ENCODE assay signal across 8 mouse cellular contexts in the genomic region with DNA sequence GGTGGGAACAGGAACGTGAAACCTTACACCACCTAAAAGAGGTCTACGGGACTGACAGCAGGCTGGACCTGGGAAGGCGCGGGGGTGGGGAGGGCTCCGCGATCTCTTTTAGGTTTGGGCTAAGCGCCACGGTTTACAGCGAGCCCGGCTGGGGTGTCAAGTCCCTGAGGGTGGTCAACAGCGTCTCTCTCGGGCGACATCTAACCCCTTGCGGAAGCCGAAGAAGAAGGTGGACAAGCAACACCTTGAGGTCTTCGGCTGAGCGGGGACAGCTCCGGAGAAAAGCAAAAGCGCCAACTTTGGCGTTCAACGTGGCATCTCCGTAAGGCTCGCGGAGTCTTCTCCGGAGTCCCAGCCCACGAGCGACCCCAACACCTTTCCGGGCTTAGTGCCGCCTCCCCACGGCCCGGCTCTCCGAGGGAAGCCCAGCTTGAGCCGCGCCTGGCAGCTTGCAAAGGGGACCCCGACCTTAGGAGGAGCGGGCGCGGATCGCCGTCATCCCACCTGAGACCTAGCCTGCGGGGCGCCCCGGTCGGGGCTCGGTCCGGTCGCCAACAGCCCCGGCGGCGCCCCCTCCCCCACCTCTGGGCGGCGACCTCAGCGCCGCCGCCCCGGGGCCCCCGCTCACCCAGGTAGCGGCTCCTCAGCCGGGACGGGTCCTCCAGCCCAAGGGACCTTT. TPM values are rescaled to one million over a fixed set of nuclear protein-coding genes. Genes with fewer than 3 reads are reported as not detected.
A peak's percentile ranks its signal among the peaks of the same experiment; 100 is the strongest.
DNase-seq lines count a peak whose midpoint lies in the region; ATAC-seq and TF ChIP-seq lines count a peak whose summit lies in the region.

No protein-coding gene starts in this region.

- peak overlapping the region; percentile 58 for H3K9ac ChIP-seq in forebrain, embryonic 11.5 days (ENCODE audit: low read length)
- peak overlapping the region; percentile 81 for H3K9ac ChIP-seq in neural tube, embryonic 15.5 days (replicated peaks)

- peaks cover 13% of the 10 kb centered on the region for H3K4me1 ChIP-seq in E14TG2a.4 (replicated peaks; ENCODE audit: low read depth, low read length)
- H3K4me1 ChIP-seq in forebrain, embryonic 11.5 days (replicated peaks; ENCODE audit: control insufficient read depth, insufficient read depth, low read length), result peaks cover 2% of the 10 kb centered on the region; the same call in 1 of the 2 replicates
- peaks cover 20% of the 10 kb centered on the region for H3K4me1 ChIP-seq in neural tube, embryonic 15.5 days

- intact Hi-C loops in heart, postnatal 10 days (cut with DNase I), result loop anchor here (5.0 to 10.0 kb wide), 5 partner anchors 128 to 545 kb away; a partner anchor contains a TSS

- no peaks in the 10 kb centered on the region for H3K36me3 ChIP-seq in E14TG2a.4 (ENCODE audit: insufficient read depth, low read length)
- H3K36me3 ChIP-seq in forebrain, embryonic 11.5 days (ENCODE audit: control insufficient read depth, insufficient read depth, low read length), result no peaks in the 10 kb centered on the region
- no peaks in the 10 kb centered on the region for H3K36me3 ChIP-seq in neural tube, embryonic 15.5 days

- WGBS in forebrain, embryonic 11.5 days, result under 1% methylated on average over 57 of the region's 60 CpGs
- under 1% methylated on average over 56 of the region's 60 CpGs for WGBS in neural tube, embryonic 15.5 days

- peak overlapping the region; percentile 5; the same call in 1 of the 2 replicates for H3K27ac ChIP-seq in forebrain, embryonic 11.5 days (ENCODE audit: low read depth, low read length)
- peak overlapping the region; percentile 96 for H3K27ac ChIP-seq in neural tube, embryonic 15.5 days (replicated peaks)

- no peaks in the 10 kb centered on the region for H3K27me3 ChIP-seq in E14TG2a.4 (ENCODE audit: insufficient read depth, low read length)
- H3K27me3 ChIP-seq in forebrain, embryonic 11.5 days (ENCODE audit: control insufficient read depth, insufficient read depth, low read length), result no peaks in the 10 kb centered on the region
- no peaks in the 10 kb centered on the region for H3K27me3 ChIP-seq in neural tube, embryonic 15.5 days (replicated peaks)

- no peak; the same call in 1 of the 2 replicates for ATAC-seq in forebrain, embryonic 11.5 days (replicated peaks; ENCODE audit: low FRiP score)
- ATAC-seq in neural tube, embryonic 15.5 days (ENCODE audit: low FRiP score), result no peak; the same call in 1 of the 2 replicates

- peak overlapping the region; percentile 99 for H3K4me3 ChIP-seq in E14TG2a.4 (replicated peaks; ENCODE audit: low read length)
- H3K4me3 ChIP-seq in forebrain, embryonic 11.5 days (ENCODE audit: low read depth, low read length), result peak overlapping the region; percentile 86
- H3K4me3 ChIP-seq in neural tube, embryonic 15.5 days (replicated peaks), result peak overlapping the region; percentile 89

- peak overlapping the region; percentile 89 for H3K4me2 ChIP-seq in forebrain, embryonic 11.5 days (ENCODE audit: low read depth, low read length, severe bottlenecking)
- H3K4me2 ChIP-seq in neural tube, embryonic 15.5 days, result peak overlapping the region; percentile 87

- no peak for TF ChIP-seq CTCF in E14TG2a.4 (conservative IDR thresholded peaks at IDR 0.05; ENCODE audit: low read length)

- peaks cover under 1% of the 10 kb centered on the region; the same call in 1 of the 2 replicates for H3K9me3 ChIP-seq in E14TG2a.4 (ENCODE audit: low read length)
- no peaks in the 10 kb centered on the region for H3K9me3 ChIP-seq in forebrain, embryonic 11.5 days (ENCODE audit: control insufficient read depth, low read length)
- no peaks in the 10 kb centered on the region for H3K9me3 ChIP-seq in neural tube, embryonic 15.5 days (replicated peaks)

- peak; percentile 57 for DNase-seq in c-Kit-positive CD71-positive TER-119-positive erythroid progenitor cells, embryonic 14.5 days (ENCODE audit: low spot score)
- peak; percentile 77 for DNase-seq in forebrain, embryonic 11.5 days (ENCODE audit: low spot score)
- DNase-seq in heart, postnatal 10 days, result peak; percentile 78 to 83
- DNase-seq in layer of hippocampus, adult 18-20 months (ENCODE audit: low spot score in 2 of 2), result peak; percentile 14 to 35
- DNase-seq in lung, adult 18-20 months, result peak; percentile 71 to 75
- peak; percentile 64 for DNase-seq in thymus, postnatal 0 days (ENCODE audit: low spot score)

RNA-seq across cellular contexts. Expression of a gene that starts 0.6 kb away (rescaled TPM):
- 7.8 and 8.1 TPM in 2 replicates for polyA plus RNA-seq in forebrain, embryonic 11.5 days (2014; fragmentation: Nextera tagmentation; extraction: Ambion mirVana)
- total RNA-seq in heart, postnatal 10 days (2021), result 10 to 100 TPM; 76.3 to 77.7 TPM
- total RNA-seq in layer of hippocampus, adult 18-20 months (2021), result 10 to 100 TPM; 84.8 to 86.0 TPM
- polyA plus RNA-seq in neural tube, embryonic 15.5 days (2015; fragmentation: Nextera tagmentation; extraction: Ambion mirVana), result 16.0 and 16.6 TPM in 2 replicates
- 9.8 and 11.8 TPM in 2 replicates for polyA plus RNA-seq in thymus, postnatal 0 days (2015; fragmentation: Nextera tagmentation; extraction: Ambion mirVana)

RNA-seq across cellular contexts. Expression of a gene that starts 0.8 kb away (rescaled TPM):
- 95.8 and 100.0 TPM in 2 replicates for polyA plus RNA-seq in forebrain, embryonic 11.5 days (2014; fragmentation: Nextera tagmentation; extraction: Ambion mirVana)
- 100 to 1,000 TPM; 403 to 412 TPM for total RNA-seq in heart, postnatal 10 days (2021)
- total RNA-seq in layer of hippocampus, adult 18-20 months (2021), result 100 to 1,000 TPM; 120 to 127 TPM
- polyA plus RNA-seq in neural tube, embryonic 15.5 days (2015; fragmentation: Nextera tagmentation; extraction: Ambion mirVana), result 216 and 252 TPM in 2 replicates
- 217 and 219 TPM in 2 replicates for polyA plus RNA-seq in thymus, postnatal 0 days (2015; fragmentation: Nextera tagmentation; extraction: Ambion mirVana)

RNA-seq across cellular contexts. Expression of a gene that starts 25.3 kb away (rescaled TPM):
- 0.05 and 0.13 TPM in 2 replicates for polyA plus RNA-seq in forebrain, embryonic 11.5 days (2014; fragmentation: Nextera tagmentation; extraction: Ambion mirVana)
- total RNA-seq in heart, postnatal 10 days (2021), result under 1 TPM in 1 of 2 experiments, not detected in 1; 0.20 TPM
- total RNA-seq in layer of hippocampus, adult 18-20 months (2021), result under 1 TPM; 0.27 to 0.38 TPM
- 0.49 and 0.66 TPM in 2 replicates for polyA plus RNA-seq in neural tube, embryonic 15.5 days (2015; fragmentation: Nextera tagmentation; extraction: Ambion mirVana)
- polyA plus RNA-seq in thymus, postnatal 0 days (2015; fragmentation: Nextera tagmentation; extraction: Ambion mirVana), result not detected in 2 replicates

Comparison
In these comparisons a context has a peak if more than half of its experiments do, and no peak if none do; other contexts are left out.
1. DNase-seq: peak in every context shown above with its lines; median percentile 80 in heart, postnatal 10 days; 77 in forebrain, embryonic 11.5 days; 73 in lung, adult 18-20 months; 64 in thymus, postnatal 0 days; 57 in c-Kit-positive CD71-positive TER-119-positive erythroid progenitor cells, embryonic 14.5 days; 24 in layer of hippocampus, adult 18-20 months.